Mouse (Mus musculus) midbrain, postnatal 0 days (tissue): ENCODE results near the gene Kif5a. TPM values are rescaled to one million over a fixed set of nuclear protein-coding genes. Genes with fewer than 3 reads are reported as not detected.

Experiments used
- ATAC-seq: fragments of 200-750 bp; cut with Nextera tagmentation; 2 replicates; pipeline ENCODE4 v1.8.0; 2017; ENCODE audit warnings: moderate number of reproducible peaks, mild to moderate bottlenecking, moderate TSS enrichment, moderate library complexity; ENCODE audit not compliant: low FRiP score
- DNase-seq: peaks from one replicate; pipeline ENCODE4 v3.0.0-alpha.2; 2015; ENCODE audit warnings: low spot score
- H3K27ac ChIP-seq: fragments of 300-500 bp; sonication (generic); 2 replicates; pipeline ENCODE4 v1.5.1; 2014; ENCODE audit warnings: low read depth, mild to moderate bottlenecking, low read length, mixed read lengths
- H3K27me3 ChIP-seq: fragments of 300-500 bp; sonication (generic); 2 replicates; pipeline ENCODE4 v1.6.1; 2014; ENCODE audit warnings: low read length, control low read depth, mixed read lengths; ENCODE audit not compliant: insufficient read depth
- H3K36me3 ChIP-seq: fragments of 300-500 bp; sonication (generic); 2 replicates; pipeline ENCODE4 v1.6.1; 2014; ENCODE audit warnings: low read length, control low read depth, mixed read lengths; ENCODE audit not compliant: insufficient read depth
- H3K4me1 ChIP-seq: fragments of 300-500 bp; sonication (generic); 2 replicates; pipeline ENCODE4 v1.6.1; 2014; ENCODE audit warnings: mild to moderate bottlenecking, control low read depth, antibody characterized with exemption, low read length, mixed read lengths; ENCODE audit not compliant: insufficient read depth
- H3K4me2 ChIP-seq: fragments of 300-500 bp; sonication (generic); 2 replicates; pipeline ENCODE4 v1.6.1; 2014; ENCODE audit warnings: low read depth, mild to moderate bottlenecking, low read length, mixed read lengths; ENCODE audit not compliant: poor library complexity, severe bottlenecking
- H3K4me3 ChIP-seq: fragments of 300-500 bp; sonication (generic); 2 replicates; pipeline ENCODE4 v1.5.1; 2014; ENCODE audit warnings: low read depth, mild to moderate bottlenecking, low read length, moderate library complexity
- H3K9ac ChIP-seq: fragments of 300-500 bp; sonication (generic); replicated peaks from 2 replicates; pipeline ENCODE4 v1.6.1; 2014; ENCODE audit warnings: mild to moderate bottlenecking, low read length, moderate library complexity, mixed read lengths; ENCODE audit not compliant: poor library complexity, severe bottlenecking
- H3K9me3 ChIP-seq: fragments of 300-500 bp; sonication (generic); 2 replicates; pipeline ENCODE4 v1.6.1; 2016; ENCODE audit warnings: low read length, control low read depth
- CTCF ChIP-seq: IDR thresholded peaks from 2 replicates; pipeline ENCODE4 v1.5.1; 2016; ENCODE audit warnings: antibody characterized with exemption, mild to moderate bottlenecking
- WGBS: fragments of 180-500 bp; shearing (Covaris S2); extraction: QIAGEN DNeasy Blood & Tissue Kit; methylation state at CpG from one replicate; pipeline ENCODE4 v1.1.7; 2014; 5-methylcytosine and 5-hydroxymethylcytosine counted together
- polyA plus RNA-seq: library from polyadenylated mRNA; unstranded; fragments of >200 nt; fragmentation: Nextera tagmentation; extraction: Ambion mirVana; gene quantifications from 2 replicates; pipeline ENCODE4 v1.2.1, GENCODE M21; 2015
- total RNA-seq: library from RNA; depleted of rRNA; stranded (reverse); fragments of >200 nt; gene quantifications from 2 replicates; pipeline ENCODE4 v1.2.3, GENCODE M21; 2014

Gene Kif5a
- total and polyA plus RNA-seq, 2 experiments from 2014 or later: 102 to 249 TPM

- no peak for DNase-seq
- no peak for ATAC-seq
- no peak for TF ChIP-seq CTCF
- H3K36me3 ChIP-seq: peaks cover 75% of the 10 kb centered on the region
- no peaks in the 10 kb centered on the region for H3K27me3 ChIP-seq
- H3K4me1 ChIP-seq: no peaks in the 10 kb centered on the region
- 94% methylated on average over 11 of the region's 11 CpGs for WGBS
- no peaks in the 10 kb centered on the region for H3K9me3 ChIP-seq
- H3K4me3 ChIP-seq: no peak overlapping the region
- H3K4me2 ChIP-seq: no peak overlapping the region
- H3K9ac ChIP-seq: no peak overlapping the region
- H3K27ac ChIP-seq: no peak overlapping the region
Measured at GRCm38 (mm10) chr10:127303136-127303535, 40.0 kb upstream of the Kif5a start.

GRCm38 (mm10) chr10:127300361-127300760 is 37.2 kb upstream of the Kif5a start:
- peaks cover 78% of the 10 kb centered on the region for H3K36me3 ChIP-seq
- no peak for ATAC-seq
- 95% methylated on average over 6 of the region's 6 CpGs for WGBS
- H3K4me3 ChIP-seq: no peak overlapping the region
- no peak for DNase-seq
- no peaks in the 10 kb centered on the region for H3K9me3 ChIP-seq
- no peak overlapping the region for H3K27ac ChIP-seq
- no peaks in the 10 kb centered on the region for H3K4me1 ChIP-seq
- H3K27me3 ChIP-seq: no peaks in the 10 kb centered on the region
- no peak overlapping the region for H3K9ac ChIP-seq
- no peak overlapping the region for H3K4me2 ChIP-seq
- no peak for TF ChIP-seq CTCF

- no peaks in the 10 kb centered on the region for H3K27me3 ChIP-seq
- no peak for DNase-seq
- H3K9ac ChIP-seq: no peak overlapping the region
- no peak overlapping the region for H3K4me3 ChIP-seq
- no peak overlapping the region for H3K27ac ChIP-seq
- TF ChIP-seq CTCF: no peak
- no peak overlapping the region for H3K4me2 ChIP-seq
- H3K9me3 ChIP-seq: no peaks in the 10 kb centered on the region
- peaks cover 64% of the 10 kb centered on the region for H3K36me3 ChIP-seq
- 90% methylated on average over 16 of the region's 16 CpGs for WGBS
- H3K4me1 ChIP-seq: no peaks in the 10 kb centered on the region
- no peak for ATAC-seq
Measured at GRCm38 (mm10) chr10:127297015-127297871, 34.1 kb upstream of the Kif5a start.

GRCm38 (mm10) chr10:127295986-127296794 is 33.0 kb upstream of the Kif5a start:
- Histone ChIP-seq H3K36me3 (peaks cover 61% of the 10 kb centered on the region), H3K9me3 (no peaks in the 10 kb centered on the region)

GRCm38 (mm10) chr10:127294895-127295510 is 31.9 kb upstream of the Kif5a start:
- H3K36me3 ChIP-seq: peaks cover 54% of the 10 kb centered on the region
- H3K4me3 ChIP-seq: no peak overlapping the region
- no peaks in the 10 kb centered on the region for H3K9me3 ChIP-seq
- H3K9ac ChIP-seq: no peak overlapping the region
- WGBS: 93% methylated on average over 10 of the region's 10 CpGs
- no peaks in the 10 kb centered on the region for H3K27me3 ChIP-seq
- no peak for DNase-seq
- H3K4me1 ChIP-seq: peaks cover 3% of the 10 kb centered on the region; the same call in 1 of the 2 replicates
- TF ChIP-seq CTCF: no peak
- no peak for ATAC-seq
- no peak overlapping the region for H3K27ac ChIP-seq
- no peak overlapping the region for H3K4me2 ChIP-seq

More at GRCm38 (mm10) chr10:127295986-127296794, 33.0 kb upstream of the Kif5a start:
- no peak for TF ChIP-seq CTCF
- DNase-seq (no peak), ATAC-seq (no peak)
- no peaks in the 10 kb centered on the region for H3K27me3 ChIP-seq
- H3K4me3 ChIP-seq: no peak overlapping the region
- 92% methylated on average over 24 of the region's 24 CpGs for WGBS
- H3K9ac ChIP-seq: no peak overlapping the region
- no peak overlapping the region for H3K4me2 ChIP-seq
- no peak overlapping the region for H3K27ac ChIP-seq
- H3K4me1 ChIP-seq: peaks cover 3% of the 10 kb centered on the region; the same call in 1 of the 2 replicates
